Mouse (Mus musculus) kidney, embryonic 14.5 days (tissue): ENCODE results near the gene Hus1. TPM values are rescaled to one million over a fixed set of nuclear protein-coding genes. Genes with fewer than 3 reads are reported as not detected.

Experiments used
- ATAC-seq: fragments of 200-750 bp; cut with Nextera tagmentation; 2 replicates; pipeline ENCODE4 v1.8.0; 2017; ENCODE audit warnings: moderate number of reproducible peaks, mild to moderate bottlenecking, moderate TSS enrichment, moderate library complexity; ENCODE audit not compliant: low FRiP score, low TSS enrichment
- H3K27ac ChIP-seq: fragments of 300-500 bp; sonication (generic); 2 replicates; pipeline ENCODE4 v1.5.1; 2014; ENCODE audit warnings: low read depth, mild to moderate bottlenecking, low read length, moderate library complexity, mixed read lengths
- H3K27me3 ChIP-seq: fragments of 300-500 bp; sonication (generic); 2 replicates; pipeline ENCODE4 v1.6.1; 2014; ENCODE audit warnings: mild to moderate bottlenecking, low read length; ENCODE audit not compliant: control insufficient read depth, insufficient read depth
- H3K36me3 ChIP-seq: fragments of 300-500 bp; sonication (generic); 2 replicates; pipeline ENCODE4 v1.6.1; 2014; ENCODE audit warnings: low read length, mixed read lengths; ENCODE audit not compliant: control insufficient read depth, insufficient read depth
- H3K4me1 ChIP-seq: fragments of 300-500 bp; sonication (generic); 2 replicates; pipeline ENCODE4 v1.6.1; 2014; ENCODE audit warnings: low read length, mixed read lengths; ENCODE audit not compliant: control insufficient read depth, insufficient read depth
- H3K4me2 ChIP-seq: fragments of 300-500 bp; sonication (generic); replicated peaks from 2 replicates; pipeline ENCODE4 v1.6.1; 2014; ENCODE audit warnings: low read depth, mild to moderate bottlenecking, low read length
- H3K4me3 ChIP-seq: fragments of 300-500 bp; sonication (generic); 2 replicates; pipeline ENCODE4 v1.5.1; 2014; ENCODE audit warnings: mild to moderate bottlenecking, low read length
- H3K9ac ChIP-seq: fragments of 300-500 bp; sonication (generic); 2 replicates; pipeline ENCODE4 v1.6.1; 2014; ENCODE audit warnings: low read depth, mild to moderate bottlenecking, low read length, moderate library complexity
- H3K9me3 ChIP-seq: fragments of 300-500 bp; sonication (generic); 2 replicates; pipeline ENCODE4 v1.6.1; 2016; ENCODE audit warnings: low read length; ENCODE audit not compliant: control insufficient read depth
- WGBS: fragments of 180-500 bp; shearing (Covaris S2); extraction: QIAGEN DNeasy Blood & Tissue Kit; methylation state at CpG from one replicate; pipeline ENCODE4 v1.1.7; 2014; 5-methylcytosine and 5-hydroxymethylcytosine counted together
- polyA plus RNA-seq: library from polyadenylated mRNA; unstranded; fragments of >200 nt; fragmentation: Nextera tagmentation; extraction: Ambion mirVana; gene quantifications from 2 replicates; pipeline ENCODE4 v1.2.1, GENCODE M21; 2014

The Hus1 gene
- polyA plus RNA-seq, 1 experiment from 2014 or later: 26.4 TPM

DNA sequence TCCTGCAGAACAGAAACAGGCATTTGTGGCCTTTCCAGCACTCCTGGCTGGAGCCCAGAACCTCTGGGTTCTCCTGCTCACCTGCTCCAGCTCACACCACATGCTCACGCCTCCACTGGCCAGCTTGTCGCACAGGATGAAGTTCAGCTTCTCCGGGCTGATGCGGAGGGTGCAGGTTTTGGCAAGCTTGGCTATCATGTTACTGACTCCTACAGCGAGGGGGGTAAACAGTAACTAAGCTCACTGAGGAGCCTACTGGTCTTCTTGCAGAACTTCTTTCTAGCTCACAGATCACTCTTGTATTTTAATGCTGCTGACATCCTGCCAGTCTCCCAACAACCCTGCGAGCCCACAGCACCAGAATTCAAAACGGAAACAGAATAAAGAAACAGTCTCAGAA lies 575 bp downstream of the Hus1 start:
- WGBS: 0% methylated on average over 7 of the region's 7 CpGs
- H3K9me3 ChIP-seq: no peaks in the 10 kb centered on the region
- H3K4me2 ChIP-seq: peak overlapping the region; percentile 73
- ATAC-seq: peak; percentile 91
- H3K4me1 ChIP-seq: peaks cover 9% of the 10 kb centered on the region; the same call in 1 of the 2 replicates
- H3K4me3 ChIP-seq: peak overlapping the region; percentile 82
- peak overlapping the region; percentile 94 for H3K27ac ChIP-seq
- H3K9ac ChIP-seq: peak overlapping the region; percentile 91
- H3K27me3 ChIP-seq: no peaks in the 10 kb centered on the region
- H3K36me3 ChIP-seq: peaks cover 26% of the 10 kb centered on the region

GRCm38 (mm10) chr11:9008761-9009160 lies 2.2 kb downstream of the Hus1 start:
- no peak overlapping the region for H3K4me3 ChIP-seq
- no peaks in the 10 kb centered on the region for H3K9me3 ChIP-seq
- 95% methylated on average over 5 of the region's 5 CpGs for WGBS
- no peak overlapping the region for H3K4me2 ChIP-seq
- H3K27me3 ChIP-seq: no peaks in the 10 kb centered on the region
- H3K9ac ChIP-seq: no peak overlapping the region
- no peak overlapping the region for H3K27ac ChIP-seq
- peaks cover 43% of the 10 kb centered on the region for H3K36me3 ChIP-seq
- ATAC-seq: no peak
- H3K4me1 ChIP-seq: peaks cover 9% of the 10 kb centered on the region; the same call in 1 of the 2 replicates

DNA sequence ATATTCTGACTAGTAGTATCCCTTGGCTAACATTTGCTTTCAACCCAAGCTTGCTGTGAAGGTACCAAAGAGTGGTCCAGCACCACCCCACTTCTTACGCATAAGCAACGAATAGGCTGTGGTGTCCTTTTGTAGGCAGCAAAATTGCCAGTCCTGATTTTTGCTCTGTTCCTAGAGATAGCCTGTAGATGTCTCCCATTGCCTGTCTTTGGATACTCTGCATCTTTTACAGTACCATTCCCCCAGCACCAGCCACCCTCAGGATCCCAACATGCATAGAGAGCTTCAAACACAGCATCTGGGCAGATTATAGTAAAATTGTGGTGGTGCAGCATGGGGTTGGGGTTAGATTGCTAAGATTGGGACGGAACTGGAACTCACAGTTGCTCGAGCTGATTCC lies 22.9 kb downstream of the Hus1 start:
- Histone ChIP-seq H3K9me3 (no peaks in the 10 kb centered on the region), H3K27me3 (no peaks in the 10 kb centered on the region), H3K4me2 (no peak overlapping the region), H3K27ac (no peak overlapping the region), H3K9ac (no peak overlapping the region), H3K4me1 (no peaks in the 10 kb centered on the region), H3K36me3 (peaks cover 10% of the 10 kb centered on the region; the same call in 1 of the 2 replicates), H3K4me3 (no peak overlapping the region)
- no peak for ATAC-seq
- WGBS: 70% methylated on average over 4 of the region's 4 CpGs

DNA sequence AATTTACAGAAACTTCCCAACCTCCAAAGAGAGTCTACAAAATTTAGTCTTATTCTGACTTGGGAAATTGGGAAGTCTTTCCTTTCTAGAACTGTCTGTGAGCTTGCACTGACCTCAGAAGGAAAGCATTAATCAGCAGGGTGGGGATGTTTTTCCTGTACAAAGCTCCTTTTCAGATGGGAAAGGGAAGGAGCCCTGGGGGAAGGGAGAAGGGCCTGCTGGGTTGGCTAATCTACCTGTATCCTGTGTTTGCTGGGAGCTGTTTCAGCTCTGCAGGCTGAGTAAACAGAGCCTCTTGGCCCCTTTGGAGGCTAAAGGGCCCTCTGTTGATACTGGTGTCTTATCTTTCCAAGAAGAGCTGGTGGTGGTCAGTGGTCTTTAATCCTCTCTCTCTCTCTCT lies 24.9 kb downstream of the Hus1 start:
- Histone ChIP-seq H3K36me3 (no peaks in the 10 kb centered on the region; the same call in 1 of the 2 replicates), H3K9ac (no peak overlapping the region), H3K4me2 (no peak overlapping the region), H3K27me3 (no peaks in the 10 kb centered on the region), H3K4me3 (no peak overlapping the region), H3K9me3 (no peaks in the 10 kb centered on the region), H3K4me1 (no peaks in the 10 kb centered on the region), H3K27ac (no peak overlapping the region)
- no peak for ATAC-seq

DNA sequence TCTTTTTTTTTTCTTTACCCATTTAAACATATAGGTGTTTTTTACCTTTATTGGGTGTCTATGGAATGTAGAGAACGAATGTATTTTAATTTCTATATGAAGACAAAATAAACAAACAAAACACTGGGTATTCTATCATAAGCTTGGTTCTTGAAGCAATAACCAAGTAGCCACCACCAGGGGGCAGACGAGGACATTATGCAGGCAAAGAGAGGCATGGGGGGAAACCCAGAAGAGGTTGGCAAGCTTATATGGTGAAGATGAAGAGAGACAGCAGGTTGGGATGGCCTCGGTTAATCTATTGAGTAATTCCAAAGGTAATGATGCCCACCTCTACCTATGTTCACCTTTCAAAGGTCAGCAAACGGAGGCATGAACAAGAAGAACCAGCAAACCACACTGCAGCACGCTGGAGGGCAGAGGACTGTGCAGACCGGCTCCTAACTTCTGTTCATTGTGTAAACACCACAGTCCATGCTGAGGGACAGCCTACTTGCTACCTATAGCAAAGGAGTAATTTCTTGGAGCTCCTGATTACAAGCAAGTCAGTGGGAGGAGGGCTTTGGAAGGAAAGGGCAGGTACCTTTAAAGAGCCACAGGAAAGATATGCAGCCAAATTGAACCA lies 27.6 kb downstream of the Hus1 start:
- no peaks in the 10 kb centered on the region for H3K27me3 ChIP-seq
- H3K4me2 ChIP-seq: no peak overlapping the region
- no peaks in the 10 kb centered on the region for H3K9me3 ChIP-seq
- 43% methylated on average over 6 of the region's 6 CpGs for WGBS
- H3K4me3 ChIP-seq: no peak overlapping the region
- H3K4me1 ChIP-seq: no peaks in the 10 kb centered on the region
- no peak overlapping the region for H3K27ac ChIP-seq
- H3K9ac ChIP-seq: no peak overlapping the region
- no peaks in the 10 kb centered on the region for H3K36me3 ChIP-seq
- ATAC-seq: no peak

DNA sequence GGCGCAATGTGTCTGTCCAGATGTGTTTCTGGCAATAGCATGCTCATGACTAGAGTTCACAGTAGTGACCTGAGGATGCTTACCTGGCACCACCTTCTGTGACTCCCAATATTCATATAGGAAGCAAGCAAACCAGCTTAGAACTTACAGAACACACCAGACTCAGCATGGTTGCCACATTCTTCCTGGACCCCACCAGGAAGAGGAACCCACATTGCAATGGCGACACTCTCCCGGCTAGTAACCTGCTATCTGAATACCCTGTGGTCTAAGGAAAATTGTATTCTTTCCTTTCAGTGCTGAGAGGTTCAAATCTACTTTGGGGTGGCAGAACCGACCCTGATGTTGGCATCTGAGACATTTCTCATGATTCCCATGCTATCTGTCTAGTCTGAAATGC lies 32.8 kb downstream of the Hus1 start:
- WGBS: 86% methylated on average over 4 of the region's 4 CpGs
- Histone ChIP-seq H3K4me1 (no peaks in the 10 kb centered on the region), H3K27me3 (no peaks in the 10 kb centered on the region), H3K9ac (no peak overlapping the region), H3K36me3 (no peaks in the 10 kb centered on the region), H3K9me3 (no peaks in the 10 kb centered on the region), H3K4me3 (no peak overlapping the region), H3K27ac (no peak overlapping the region), H3K4me2 (no peak overlapping the region)
- ATAC-seq: no peak

- Histone ChIP-seq H3K9ac (no peak within 1 kb of the TSS), H3K27ac (no peak within 1 kb of the TSS), H3K4me3 (no peak within 1 kb of the TSS), H3K4me2 (no peak within 1 kb of the TSS), H3K36me3 (no peaks in the 10 kb centered on the region), H3K4me1 (no peaks in the 10 kb centered on the region), H3K27me3 (no peaks in the 10 kb centered on the region), H3K9me3 (no peaks in the 10 kb centered on the region)
- WGBS: 71% methylated on average over 3 of the region's 3 CpGs
- ATAC-seq: no peak
Measured at GRCm38 (mm10) chr11:8973166-8973565, 37.8 kb downstream of the Hus1 start, which contains the start of gene Pkd1l1. TSS of gene Pkd1l1 (minus strand) at chr11:8973266.

DNA sequence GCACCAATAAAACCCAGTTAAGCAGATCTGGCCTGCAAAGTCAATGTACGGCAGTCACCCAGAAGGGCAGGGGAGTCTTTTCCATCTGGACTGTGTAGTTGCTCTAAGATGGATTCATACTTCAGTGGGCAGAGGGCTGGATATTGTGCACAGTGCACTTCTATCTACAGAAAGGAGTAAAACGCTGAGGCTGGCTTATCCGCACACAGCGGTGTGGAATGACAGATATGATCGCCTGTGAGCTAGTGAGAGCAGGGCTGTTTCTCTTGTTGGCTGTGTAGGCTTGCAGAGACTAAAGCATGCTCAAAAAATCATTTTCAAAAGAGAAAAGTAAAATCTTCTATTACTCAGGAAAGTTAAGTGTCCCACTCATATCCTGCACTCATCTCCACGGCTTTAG lies 38.9 kb downstream of the Hus1 start:
- Histone ChIP-seq H3K9me3 (no peaks in the 10 kb centered on the region), H3K36me3 (no peaks in the 10 kb centered on the region), H3K9ac (no peak overlapping the region), H3K27me3 (no peaks in the 10 kb centered on the region), H3K4me1 (no peaks in the 10 kb centered on the region), H3K27ac (no peak overlapping the region), H3K4me2 (no peak overlapping the region), H3K4me3 (no peak overlapping the region)
- no peak for ATAC-seq
- WGBS: 85% methylated on average over 6 of the region's 6 CpGs

- 69% methylated on average over 9 of the region's 9 CpGs for WGBS
- Histone ChIP-seq H3K4me1 (no peaks in the 10 kb centered on the region), H3K9ac (no peak overlapping the region), H3K4me2 (no peak overlapping the region), H3K4me3 (no peak overlapping the region), H3K9me3 (no peaks in the 10 kb centered on the region), H3K27me3 (no peaks in the 10 kb centered on the region), H3K36me3 (no peaks in the 10 kb centered on the region), H3K27ac (no peak overlapping the region)
- ATAC-seq: no peak
Measured at GRCm38 (mm10) chr11:8970509-8970908, 40.5 kb downstream of the Hus1 start.
